Mouse (Mus musculus) thymus, adult 2 months (tissue): ENCODE results near the gene B9d2.

Experiments used
- CTCF ChIP-seq: fragments of 200-500 bp; IDR thresholded peaks from 2 replicates; pipeline ENCODE4 v1.5.1; 2012; ENCODE audit warnings: mild to moderate bottlenecking, control low read depth, low read length, moderate library complexity, borderline replicate concordance; ENCODE audit not compliant: control insufficient read depth, poor library complexity, insufficient read depth; ENCODE audit errors: extremely low read depth
- POLR2A ChIP-seq: fragments of 200-500 bp; IDR thresholded peaks from 2 replicates; pipeline ENCODE4 v1.6.1; 2012; ENCODE audit warnings: mild to moderate bottlenecking, low read length, control low read depth, moderate library complexity; ENCODE audit not compliant: control insufficient read depth, poor library complexity, insufficient read depth; ENCODE audit errors: extremely low read depth

GRCm38 (mm10) chr7:25683474-25684180 lies 3.0 kb downstream of the B9d2 start:
- no peak for TF ChIP-seq CTCF
- no peak for TF ChIP-seq POLR2A
